Mouse (Mus musculus) forebrain, embryonic 14.5 days (tissue): ENCODE data around the gene Orc2. TPM values are rescaled to one million over a fixed set of nuclear protein-coding genes. Genes with fewer than 3 reads are reported as not detected.

Experiments
- ATAC-seq: fragments of 200-750 bp; cut with Nextera tagmentation; 2 replicates; pipeline ENCODE4 v1.8.0; 2017; ENCODE audit warnings: mild to moderate bottlenecking, moderate library complexity
- DNase-seq: peaks from one replicate; pipeline ENCODE4 v3.0.0-alpha.2; 2015; ENCODE audit warnings: low spot score
- H3K27ac ChIP-seq: fragments of 300-500 bp; sonication (generic); 2 replicates; pipeline ENCODE4 v1.5.1; 2014; ENCODE audit warnings: low read depth, mild to moderate bottlenecking, control low read depth, low read length, moderate library complexity
- H3K27me3 ChIP-seq: fragments of 300-500 bp; sonication (generic); replicated peaks from 2 replicates; pipeline ENCODE4 v1.6.1; 2014; ENCODE audit warnings: low read length, control low read depth, mixed read lengths; ENCODE audit not compliant: control insufficient read depth, insufficient read depth
- H3K36me3 ChIP-seq: fragments of 300-500 bp; sonication (generic); 2 replicates; pipeline ENCODE4 v1.6.1; 2014; ENCODE audit warnings: low read length, control low read depth; ENCODE audit not compliant: control insufficient read depth, insufficient read depth
- H3K4me1 ChIP-seq: fragments of 300-500 bp; sonication (generic); 2 replicates; pipeline ENCODE4 v1.6.1; 2014; ENCODE audit warnings: antibody characterized with exemption, low read length, control low read depth; ENCODE audit not compliant: control insufficient read depth, insufficient read depth
- H3K4me2 ChIP-seq: fragments of 300-500 bp; sonication (generic); 2 replicates; pipeline ENCODE4 v1.6.1; 2014; ENCODE audit warnings: mild to moderate bottlenecking, control low read depth, low read length
- H3K4me3 ChIP-seq: fragments of 300-500 bp; sonication (generic); 2 replicates; pipeline ENCODE4 v1.5.1; 2014; ENCODE audit warnings: low read depth, low read length, control low read depth
- H3K9ac ChIP-seq: fragments of 300-500 bp; sonication (generic); 2 replicates; pipeline ENCODE4 v1.6.1; 2014; ENCODE audit warnings: mild to moderate bottlenecking, low read length, control low read depth, moderate library complexity
- H3K9me3 ChIP-seq: fragments of 300-500 bp; sonication (generic); replicated peaks from 2 replicates; pipeline ENCODE4 v1.6.1; 2016; ENCODE audit warnings: low read length, control low read depth, mixed read lengths; ENCODE audit not compliant: control insufficient read depth
- WGBS: fragments of 180-500 bp; shearing (Covaris S2); extraction: QIAGEN DNeasy Blood & Tissue Kit; methylation state at CpG from one replicate; pipeline ENCODE4 v1.1.7; 2014; 5-methylcytosine and 5-hydroxymethylcytosine counted together
- polyA plus RNA-seq: library from polyadenylated mRNA; unstranded; fragments of >200 nt; fragmentation: Nextera tagmentation; extraction: Ambion mirVana; gene quantifications from 2 replicates; pipeline ENCODE4 v1.2.1, GENCODE M21; 2014

Orc2 gene
- polyA plus RNA-seq, 1 experiment from 2014 or later, result 28.4 TPM

DNA sequence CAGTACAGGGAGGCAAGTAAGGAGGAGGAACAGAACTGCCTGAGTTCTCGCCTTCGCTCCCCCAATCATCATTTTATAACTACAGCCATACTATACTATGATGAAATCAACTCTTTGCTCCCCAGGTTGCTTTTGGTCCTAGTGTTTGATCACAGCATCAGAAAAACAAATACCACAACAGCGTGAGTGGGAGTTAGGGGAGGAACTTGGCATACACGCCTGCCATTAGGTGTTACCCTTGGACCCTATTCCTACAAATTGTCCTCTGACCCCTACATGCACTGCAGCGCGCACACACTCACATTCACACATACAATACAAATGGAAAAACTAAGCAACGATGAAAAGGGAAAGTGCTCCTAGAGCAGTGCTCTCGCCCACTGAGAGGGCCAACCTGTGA, 29.2 kb downstream of the Orc2 start:
- no peak for ATAC-seq
- H3K36me3 ChIP-seq, result peaks cover 74% of the 10 kb centered on the region
- 96% methylated on average over 8 of the region's 8 CpGs for WGBS

DNA sequence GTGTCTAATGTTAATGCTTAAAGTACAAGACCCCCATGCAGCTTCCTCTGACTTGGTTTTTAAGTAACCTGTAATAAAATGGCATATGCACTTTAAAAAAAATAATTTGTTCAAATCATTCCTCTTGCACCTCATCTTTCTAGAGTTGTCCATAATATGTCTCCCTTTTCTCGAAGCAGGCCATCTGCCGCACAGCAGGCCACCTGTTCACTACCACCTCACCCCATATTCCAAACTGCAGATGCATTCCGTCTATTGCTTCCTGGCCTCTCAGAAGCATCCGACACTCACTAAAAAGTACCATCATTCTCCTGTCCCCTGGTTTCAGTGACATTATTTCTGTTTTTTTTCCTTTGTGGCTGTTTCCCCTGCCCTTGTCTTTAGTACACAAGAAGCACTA, 39.3 kb downstream of the Orc2 start:
- H3K36me3 ChIP-seq, result peaks cover 91% of the 10 kb centered on the region
- no peaks in the 10 kb centered on the region for H3K9me3 ChIP-seq
- ATAC-seq, result no peak
- DNase-seq, result no peak
- no peak overlapping the region for H3K9ac ChIP-seq
- H3K4me3 ChIP-seq, result no peak overlapping the region
- WGBS, result 94% methylated on average over 4 of the region's 4 CpGs
- H3K27me3 ChIP-seq, result no peaks in the 10 kb centered on the region
- no peak overlapping the region for H3K4me2 ChIP-seq
- no peaks in the 10 kb centered on the region for H3K4me1 ChIP-seq
- H3K27ac ChIP-seq, result no peak overlapping the region

More for the DNA sequence above, 29.2 kb downstream of the Orc2 start:
- Histone ChIP-seq H3K9me3 (no peaks in the 10 kb centered on the region), H3K27me3 (no peaks in the 10 kb centered on the region), H3K27ac (no peak overlapping the region), H3K4me2 (no peak overlapping the region), H3K4me3 (no peak overlapping the region), H3K9ac (no peak overlapping the region), H3K4me1 (no peaks in the 10 kb centered on the region)
- DNase-seq, result no peak

DNA sequence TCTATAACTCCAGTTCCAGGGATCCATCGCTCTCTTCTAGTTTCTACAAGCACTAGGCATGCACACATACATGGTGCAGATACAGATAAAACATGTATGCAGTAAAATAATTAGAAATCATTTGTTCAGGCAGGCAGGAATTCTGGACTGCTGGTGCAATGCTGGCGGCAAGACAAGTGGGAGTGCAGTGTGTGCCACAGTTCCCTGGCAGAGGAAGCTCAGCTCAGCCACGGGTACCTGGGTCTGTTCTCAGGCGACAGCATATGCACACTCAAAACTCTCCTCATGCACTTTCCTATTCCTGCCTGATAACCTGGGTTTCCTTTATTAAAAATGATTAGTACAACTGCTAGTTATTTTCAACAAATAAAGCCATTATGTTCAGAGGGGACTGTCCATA, 39.9 kb downstream of the Orc2 start:
- no peaks in the 10 kb centered on the region for H3K27me3 ChIP-seq
- peaks cover 91% of the 10 kb centered on the region for H3K36me3 ChIP-seq
- H3K4me2 ChIP-seq, result no peak overlapping the region
- no peak overlapping the region for H3K9ac ChIP-seq
- H3K4me1 ChIP-seq, result no peaks in the 10 kb centered on the region
- ATAC-seq (no peak), DNase-seq (no peak)
- no peaks in the 10 kb centered on the region for H3K9me3 ChIP-seq
- WGBS, result 92% methylated on average over 4 of the region's 4 CpGs
- H3K4me3 ChIP-seq, result no peak overlapping the region
- H3K27ac ChIP-seq, result no peak overlapping the region

DNA sequence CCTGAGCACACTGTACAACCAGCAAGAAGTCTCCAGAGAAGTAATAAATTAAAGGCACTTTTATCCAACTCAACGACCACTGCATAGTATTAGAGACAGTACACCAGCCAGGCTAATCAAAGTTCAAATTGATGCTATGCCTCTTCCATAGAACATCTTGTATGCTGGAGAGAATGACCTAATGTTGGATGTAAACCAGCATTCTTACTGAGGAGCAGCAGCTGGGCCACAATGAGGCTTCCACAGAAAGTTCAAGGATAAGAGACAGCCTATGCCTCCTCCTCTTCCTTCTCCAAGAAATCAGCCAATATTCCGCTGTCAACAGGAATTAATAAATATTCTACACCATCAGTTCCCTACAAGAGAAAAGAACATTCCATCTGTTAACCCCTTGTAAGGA, 41.0 kb downstream of the Orc2 start:
- Histone ChIP-seq H3K4me3 (no peak overlapping the region), H3K27ac (no peak overlapping the region), H3K9ac (no peak overlapping the region), H3K9me3 (no peaks in the 10 kb centered on the region), H3K4me2 (no peak overlapping the region), H3K36me3 (peaks cover 90% of the 10 kb centered on the region), H3K4me1 (no peaks in the 10 kb centered on the region), H3K27me3 (no peaks in the 10 kb centered on the region)
- DNase-seq (no peak), ATAC-seq (no peak)
- WGBS, result 80% methylated on average over 2 of the region's 2 CpGs

DNA sequence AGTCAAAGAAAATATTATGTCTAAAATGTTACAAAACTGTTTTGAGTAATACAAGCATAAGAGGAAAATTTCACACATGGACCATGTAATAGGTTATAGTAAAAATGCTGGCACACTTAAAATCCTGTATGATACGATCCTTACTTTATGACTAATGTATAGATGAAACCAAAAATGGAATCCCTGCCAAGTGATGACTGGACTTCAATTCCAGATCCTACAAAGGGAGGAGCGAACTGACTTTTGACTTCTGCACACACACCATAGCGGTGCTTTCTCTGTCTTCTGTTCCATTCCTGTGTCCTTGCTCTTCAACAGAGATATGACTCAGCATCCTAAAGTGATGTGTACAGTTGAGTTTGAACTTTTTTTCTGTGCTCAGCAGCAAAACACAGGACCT, 44.3 kb downstream of the Orc2 start:
- H3K4me3 ChIP-seq, result no peak overlapping the region
- ATAC-seq (no peak), DNase-seq (no peak)
- no peaks in the 10 kb centered on the region for H3K9me3 ChIP-seq
- H3K27ac ChIP-seq, result no peak overlapping the region
- H3K4me2 ChIP-seq, result no peak overlapping the region
- peaks cover 93% of the 10 kb centered on the region for H3K36me3 ChIP-seq
- no peaks in the 10 kb centered on the region for H3K27me3 ChIP-seq
- no peaks in the 10 kb centered on the region for H3K4me1 ChIP-seq
- WGBS, result 92% methylated on average over 3 of the region's 3 CpGs
- H3K9ac ChIP-seq, result no peak overlapping the region

DNA sequence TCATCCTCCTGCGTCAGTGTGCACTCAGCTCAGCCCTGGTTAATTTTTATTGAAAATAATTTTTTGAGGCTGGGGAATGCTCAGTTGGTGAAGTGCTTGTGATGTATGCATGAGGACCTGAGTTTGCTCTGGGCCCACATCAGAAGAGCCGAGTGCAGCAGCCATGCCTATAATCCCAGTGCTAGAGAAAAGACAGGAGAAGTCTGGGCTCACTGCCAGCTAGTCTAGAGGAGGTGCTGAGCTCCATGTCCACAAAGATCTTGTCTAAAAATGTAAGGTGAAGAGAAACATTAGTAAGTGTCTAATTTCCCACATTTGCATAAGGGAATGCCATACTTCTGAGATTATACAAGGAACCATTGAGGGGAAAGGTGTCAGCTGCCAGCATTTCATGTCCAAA, 46.0 kb downstream of the Orc2 start:
- no peak overlapping the region for H3K4me3 ChIP-seq
- no peaks in the 10 kb centered on the region for H3K27me3 ChIP-seq
- H3K4me1 ChIP-seq, result no peaks in the 10 kb centered on the region
- peak; percentile 17 for DNase-seq
- no peak overlapping the region for H3K9ac ChIP-seq
- 67% methylated on average over 2 of the region's 2 CpGs for WGBS
- no peak overlapping the region for H3K27ac ChIP-seq
- no peak overlapping the region for H3K4me2 ChIP-seq
- H3K36me3 ChIP-seq, result peaks cover 92% of the 10 kb centered on the region
- ATAC-seq, result no peak
- H3K9me3 ChIP-seq, result no peaks in the 10 kb centered on the region

DNA sequence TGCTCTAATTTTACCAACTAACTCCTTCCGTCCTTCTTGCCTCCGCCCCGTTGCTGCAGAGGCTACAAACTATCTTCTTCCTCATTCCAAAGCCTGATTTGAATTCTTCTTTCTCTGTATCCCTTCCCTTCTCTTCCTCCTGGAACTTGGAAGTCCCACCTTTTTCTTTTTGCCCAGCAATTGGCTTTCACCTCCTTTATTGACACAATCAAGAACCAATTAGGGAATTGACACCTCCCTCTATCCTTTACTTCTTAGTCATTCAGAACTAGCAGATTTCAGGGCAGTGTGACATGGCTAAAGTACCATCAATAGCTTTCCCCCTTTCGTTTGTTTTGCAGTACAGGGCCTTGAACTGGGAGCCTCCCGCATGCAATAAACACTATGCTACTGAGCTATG, 46.7 kb downstream of the Orc2 start:
- Histone ChIP-seq H3K36me3 (peaks cover 92% of the 10 kb centered on the region), H3K4me2 (no peak overlapping the region), H3K9me3 (no peaks in the 10 kb centered on the region), H3K4me1 (no peaks in the 10 kb centered on the region), H3K27ac (no peak overlapping the region), H3K27me3 (no peaks in the 10 kb centered on the region), H3K9ac (no peak overlapping the region), H3K4me3 (no peak overlapping the region)
- no peak for DNase-seq
- 91% methylated on average over 5 of the region's 5 CpGs for WGBS
- ATAC-seq, result no peak

DNA sequence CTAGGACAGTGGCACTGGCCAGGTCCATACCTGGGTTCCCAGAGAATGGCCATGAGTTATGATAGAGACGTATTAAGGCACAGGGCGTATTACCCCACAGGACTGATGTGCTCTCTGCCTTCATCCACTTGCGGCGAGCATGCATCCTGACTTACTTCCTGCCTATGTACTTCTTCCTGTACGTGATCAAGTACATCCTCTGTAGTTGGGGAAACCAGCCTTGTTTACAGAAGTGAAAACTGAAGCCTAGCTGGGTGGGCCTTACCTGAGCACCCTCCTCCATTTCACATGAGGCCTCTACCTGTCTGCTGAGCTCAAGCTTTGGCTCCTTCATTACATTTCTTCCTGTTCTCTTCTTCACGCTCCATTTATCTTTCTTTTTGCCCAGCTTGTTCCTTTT, 50.6 kb downstream of the Orc2 start:
- WGBS, result 96% methylated on average over 6 of the region's 6 CpGs
- H3K36me3 ChIP-seq, result peaks cover 83% of the 10 kb centered on the region

DNA sequence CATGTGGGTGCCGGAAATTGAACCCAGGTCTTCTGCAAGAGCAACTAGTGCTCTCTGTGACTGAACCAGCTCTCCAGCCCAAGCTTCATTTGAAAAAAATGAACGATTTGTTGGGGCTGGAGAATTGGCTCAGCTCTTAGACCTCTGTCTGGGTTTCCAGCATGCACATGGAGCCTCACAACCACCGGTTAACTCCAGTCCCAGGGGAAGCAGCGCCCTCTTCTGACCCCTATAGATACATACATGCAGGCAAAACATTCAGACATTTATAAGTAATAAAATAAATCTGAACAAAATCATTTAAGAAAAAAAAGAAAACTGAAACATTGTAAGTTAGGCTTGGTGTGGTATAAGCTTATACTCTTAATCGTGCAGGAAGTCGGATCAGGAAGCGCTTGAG, 56.5 kb downstream of the Orc2 start:
- Histone ChIP-seq H3K27ac (no peak overlapping the region), H3K27me3 (no peaks in the 10 kb centered on the region), H3K4me2 (no peak overlapping the region), H3K9me3 (no peaks in the 10 kb centered on the region), H3K36me3 (peaks cover 40% of the 10 kb centered on the region), H3K4me3 (no peak overlapping the region), H3K4me1 (peaks cover 13% of the 10 kb centered on the region), H3K9ac (no peak overlapping the region)
- no peak for DNase-seq
- no peak for ATAC-seq
- WGBS, result 93% methylated on average over 7 of the region's 7 CpGs

More for the DNA sequence above, 50.6 kb downstream of the Orc2 start:
- Histone ChIP-seq H3K9ac (no peak overlapping the region), H3K4me2 (no peak overlapping the region), H3K4me1 (no peaks in the 10 kb centered on the region), H3K4me3 (no peak overlapping the region), H3K27ac (no peak overlapping the region), H3K9me3 (no peaks in the 10 kb centered on the region), H3K27me3 (no peaks in the 10 kb centered on the region)
- DNase-seq (no peak), ATAC-seq (no peak)
